Mouse (Mus musculus) spleen, adult 2 months (tissue): Measurements from ENCODE around the gene Foxa3.

Experiments
- CTCF ChIP-seq: fragments of 200-500 bp; IDR thresholded peaks from 2 replicates; pipeline ENCODE4 v1.5.1; 2011; ENCODE audit warnings: mild to moderate bottlenecking, inconsistent platforms; ENCODE audit not compliant: insufficient read depth, insufficient read length, insufficient replicate concordance; ENCODE audit errors: extremely low read depth
- POLR2A ChIP-seq: fragments of 200-500 bp; IDR thresholded peaks from 2 replicates; pipeline ENCODE4 v1.6.1; 2011; ENCODE audit warnings: low read depth, low read length, inconsistent platforms

GRCm38 (mm10) chr7:19054777-19055076 is 31.4 kb upstream of the Foxa3 start:
- no peak for TF ChIP-seq CTCF
- no peak for TF ChIP-seq POLR2A
